Mouse (Mus musculus) lung, embryonic 15.5 days (tissue): Measurements from ENCODE around the gene Tfam. TPM values are rescaled to one million over a fixed set of nuclear protein-coding genes. Genes with fewer than 3 reads are reported as not detected.

Source experiments
- ATAC-seq: fragments of 200-750 bp; cut with Nextera tagmentation; 2 replicates; pipeline ENCODE4 v1.8.0; 2017; ENCODE audit warnings: moderate number of reproducible peaks, borderline replicate concordance; ENCODE audit not compliant: low FRiP score, low TSS enrichment; ENCODE audit errors: extremely low read depth
- H3K27ac ChIP-seq: fragments of 300-500 bp; sonication (generic); 2 replicates; pipeline ENCODE4 v1.5.1; 2015; ENCODE audit warnings: moderate library complexity, mild to moderate bottlenecking, inconsistent platforms
- H3K27me3 ChIP-seq: fragments of 300-500 bp; sonication (generic); 2 replicates; pipeline ENCODE4 v1.6.1; 2015; ENCODE audit warnings: inconsistent platforms
- H3K36me3 ChIP-seq: fragments of 300-500 bp; sonication (generic); 2 replicates; pipeline ENCODE4 v1.6.1; 2015; ENCODE audit warnings: inconsistent platforms
- H3K4me1 ChIP-seq: fragments of 300-500 bp; sonication (generic); 2 replicates; pipeline ENCODE4 v1.6.1; 2015; ENCODE audit warnings: inconsistent platforms
- H3K4me2 ChIP-seq: fragments of 300-500 bp; sonication (generic); 2 replicates; pipeline ENCODE4 v1.6.1; 2015; ENCODE audit warnings: inconsistent platforms, mild to moderate bottlenecking, moderate library complexity
- H3K4me3 ChIP-seq: fragments of 300-500 bp; sonication (generic); 2 replicates; pipeline ENCODE4 v1.5.1; 2015; ENCODE audit warnings: mild to moderate bottlenecking, inconsistent platforms
- H3K9ac ChIP-seq: fragments of 300-500 bp; sonication (generic); 2 replicates; pipeline ENCODE4 v1.6.1; 2015; ENCODE audit warnings: inconsistent platforms
- H3K9me3 ChIP-seq: fragments of 300-500 bp; sonication (generic); 2 replicates; pipeline ENCODE4 v1.6.1; 2016; ENCODE audit warnings: inconsistent platforms
- WGBS: fragments of 180-500 bp; shearing (Covaris S2); methylation state at CpG from one replicate; pipeline ENCODE4 v1.1.7; 2015; 5-methylcytosine and 5-hydroxymethylcytosine counted together
- polyA plus RNA-seq: library from polyadenylated mRNA; unstranded; fragments of >200 nt; fragmentation: Nextera tagmentation; extraction: Ambion mirVana; gene quantifications from 2 replicates; pipeline ENCODE4 v1.2.1, GENCODE M21; 2015

The Tfam gene
- polyA plus RNA-seq, 1 experiment from 2014 or later: 68.6 TPM

- Histone ChIP-seq H3K9me3 (no peaks in the 10 kb centered on the region), H3K4me1 (no peaks in the 10 kb centered on the region), H3K4me2 (no peak overlapping the region), H3K27me3 (no peaks in the 10 kb centered on the region), H3K27ac (no peak overlapping the region), H3K9ac (no peak overlapping the region), H3K4me3 (no peak overlapping the region), H3K36me3 (peaks cover 10% of the 10 kb centered on the region)
- ATAC-seq: no peak
- 69% methylated on average over 5 of the region's 5 CpGs for WGBS
Observed at GRCm38 (mm10) chr10:71252421-71252820, 14.3 kb upstream of the Tfam start.

- H3K4me2 ChIP-seq: no peak overlapping the region
- H3K27me3 ChIP-seq: no peaks in the 10 kb centered on the region
- 61% methylated on average over 5 of the region's 5 CpGs for WGBS
- no peaks in the 10 kb centered on the region for H3K4me1 ChIP-seq
- no peak overlapping the region for H3K9ac ChIP-seq
- ATAC-seq: no peak
- H3K27ac ChIP-seq: no peak overlapping the region
- H3K4me3 ChIP-seq: no peak overlapping the region
- no peaks in the 10 kb centered on the region for H3K9me3 ChIP-seq
- H3K36me3 ChIP-seq: peaks cover 10% of the 10 kb centered on the region
Observed at GRCm38 (mm10) chr10:71251846-71252245, 13.8 kb upstream of the Tfam start.

GRCm38 (mm10) chr10:71251256-71251655, 13.2 kb upstream of the Tfam start:
- Histone ChIP-seq H3K4me3 (no peak overlapping the region), H3K9ac (no peak overlapping the region)
- 87% methylated on average over 5 of the region's 5 CpGs for WGBS

GRCm38 (mm10) chr10:71250472-71250871, 12.4 kb upstream of the Tfam start:
- Histone ChIP-seq H3K4me2 (no peak overlapping the region), H3K9me3 (no peaks in the 10 kb centered on the region), H3K27ac (no peak overlapping the region), H3K9ac (no peak overlapping the region), H3K27me3 (no peaks in the 10 kb centered on the region), H3K4me1 (no peaks in the 10 kb centered on the region), H3K4me3 (no peak overlapping the region), H3K36me3 (peaks cover 8% of the 10 kb centered on the region)
- WGBS: 80% methylated on average over 17 of the region's 17 CpGs
- ATAC-seq: no peak

More at GRCm38 (mm10) chr10:71251256-71251655, 13.2 kb upstream of the Tfam start:
- Histone ChIP-seq H3K27ac (no peak overlapping the region), H3K27me3 (no peaks in the 10 kb centered on the region), H3K4me1 (no peaks in the 10 kb centered on the region), H3K4me2 (no peak overlapping the region), H3K9me3 (no peaks in the 10 kb centered on the region), H3K36me3 (peaks cover 10% of the 10 kb centered on the region)
- no peak for ATAC-seq

- WGBS: 66% methylated on average over 10 of the region's 10 CpGs
- Histone ChIP-seq H3K27ac (no peak overlapping the region), H3K9me3 (no peaks in the 10 kb centered on the region), H3K36me3 (peaks cover under 1% of the 10 kb centered on the region), H3K4me1 (no peaks in the 10 kb centered on the region), H3K4me3 (no peak overlapping the region), H3K9ac (no peak overlapping the region), H3K4me2 (no peak overlapping the region), H3K27me3 (no peaks in the 10 kb centered on the region)
- ATAC-seq: no peak
Observed at GRCm38 (mm10) chr10:71249086-71249880, 11.2 kb upstream of the Tfam start.

- Histone ChIP-seq H3K9me3 (no peaks in the 10 kb centered on the region), H3K4me1 (no peaks in the 10 kb centered on the region), H3K27ac (no peak overlapping the region), H3K9ac (no peak overlapping the region), H3K36me3 (no peaks in the 10 kb centered on the region), H3K27me3 (no peaks in the 10 kb centered on the region), H3K4me2 (no peak overlapping the region), H3K4me3 (no peak overlapping the region)
- no peak for ATAC-seq
- WGBS: 47% methylated on average over 7 of the region's 7 CpGs
Observed at GRCm38 (mm10) chr10:71246956-71247355, 8.9 kb upstream of the Tfam start.

- Histone ChIP-seq H3K36me3 (peaks cover 8% of the 10 kb centered on the region), H3K27ac (no peak overlapping the region), H3K4me1 (peaks cover 21% of the 10 kb centered on the region), H3K4me3 (peak overlapping the region; percentile 18; the same call in 1 of the 2 replicates), H3K9me3 (no peaks in the 10 kb centered on the region), H3K27me3 (no peaks in the 10 kb centered on the region), H3K4me2 (peak overlapping the region; percentile 30; the same call in 1 of the 2 replicates), H3K9ac (no peak overlapping the region)
- 40% methylated on average over 6 of the region's 6 CpGs for WGBS
- ATAC-seq: no peak
Observed at GRCm38 (mm10) chr10:71239479-71240120, 1.5 kb upstream of the Tfam start.

GRCm38 (mm10) chr10:71237516-71238239, 402 bp downstream of the Tfam start:
- ATAC-seq: peak; percentile 100
- peak overlapping the region; percentile 63 for H3K27ac ChIP-seq
- under 1% methylated on average over 67 of the region's 68 CpGs for WGBS
- H3K4me2 ChIP-seq: peak overlapping the region; percentile 77
- H3K36me3 ChIP-seq: peaks cover 26% of the 10 kb centered on the region
- H3K4me1 ChIP-seq: peaks cover 21% of the 10 kb centered on the region
- no peaks in the 10 kb centered on the region for H3K27me3 ChIP-seq
- H3K9ac ChIP-seq: peak overlapping the region; percentile 80
- peak overlapping the region; percentile 94 for H3K4me3 ChIP-seq
- no peaks in the 10 kb centered on the region for H3K9me3 ChIP-seq

- Histone ChIP-seq H3K27ac (no peak overlapping the region), H3K27me3 (no peaks in the 10 kb centered on the region), H3K9ac (no peak overlapping the region), H3K36me3 (peaks cover 48% of the 10 kb centered on the region), H3K4me2 (no peak overlapping the region), H3K4me1 (peaks cover 15% of the 10 kb centered on the region), H3K9me3 (no peaks in the 10 kb centered on the region), H3K4me3 (no peak overlapping the region)
- WGBS: 96% methylated on average over 8 of the region's 8 CpGs
- no peak for ATAC-seq
Observed at GRCm38 (mm10) chr10:71234071-71234470, 4.0 kb downstream of the Tfam start.

GRCm38 (mm10) chr10:71225894-71226293, 12.2 kb downstream of the Tfam start:
- Histone ChIP-seq H3K4me1 (no peaks in the 10 kb centered on the region), H3K4me3 (no peak overlapping the region), H3K9ac (no peak overlapping the region), H3K9me3 (no peaks in the 10 kb centered on the region), H3K4me2 (no peak overlapping the region), H3K27ac (no peak overlapping the region), H3K36me3 (peaks cover 61% of the 10 kb centered on the region), H3K27me3 (no peaks in the 10 kb centered on the region)
- ATAC-seq: no peak
- 30% methylated on average over 7 of the region's 7 CpGs for WGBS

GRCm38 (mm10) chr10:71223101-71223500, 15.0 kb downstream of the Tfam start:
- no peak for ATAC-seq
- Histone ChIP-seq H3K9me3 (no peaks in the 10 kb centered on the region), H3K27ac (no peak overlapping the region), H3K4me3 (no peak overlapping the region), H3K4me2 (no peak overlapping the region), H3K9ac (no peak overlapping the region), H3K36me3 (peaks cover 36% of the 10 kb centered on the region), H3K4me1 (no peaks in the 10 kb centered on the region), H3K27me3 (no peaks in the 10 kb centered on the region)
- WGBS: 90% methylated on average over 5 of the region's 5 CpGs

GRCm38 (mm10) chr10:71222639-71223038, 15.4 kb downstream of the Tfam start:
- H3K4me1 ChIP-seq: no peaks in the 10 kb centered on the region
- ATAC-seq: no peak
- no peaks in the 10 kb centered on the region for H3K27me3 ChIP-seq
- peaks cover 34% of the 10 kb centered on the region for H3K36me3 ChIP-seq
- no peak overlapping the region for H3K4me3 ChIP-seq
- WGBS: 88% methylated on average over 2 of the region's 2 CpGs
- no peak overlapping the region for H3K9ac ChIP-seq
- H3K4me2 ChIP-seq: no peak overlapping the region
- H3K27ac ChIP-seq: no peak overlapping the region
- no peaks in the 10 kb centered on the region for H3K9me3 ChIP-seq
